Mouse (Mus musculus): Measurements from ENCODE around the gene Srgap1. TPM values are rescaled to one million over a fixed set of nuclear protein-coding genes. Genes with fewer than 3 reads are reported as not detected.

Srgap1 gene
- polyA plus RNA-seq, 1 experiment from 2014 or later = 16.4 TPM

DNA sequence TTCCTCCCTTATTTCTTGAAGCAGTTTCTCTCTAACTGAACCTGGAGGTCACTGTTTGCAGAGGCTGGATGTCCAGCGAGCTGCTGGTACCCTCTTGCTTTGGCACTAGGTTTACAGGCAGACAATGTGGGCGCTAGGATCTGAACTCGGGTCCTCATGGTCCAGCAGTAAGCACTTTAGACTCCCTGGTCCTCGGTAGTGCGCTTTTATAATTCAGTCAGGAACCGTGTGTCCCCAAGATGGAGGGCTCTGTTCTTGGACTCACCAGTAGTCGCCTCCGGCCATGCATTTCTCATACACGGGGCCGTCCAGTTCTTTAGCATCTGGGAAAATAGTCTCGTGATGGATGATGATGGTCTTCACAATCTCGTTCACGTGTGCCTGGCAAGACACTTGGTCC lies 242.6 kb downstream of the Srgap1 start:
- no peak overlapping the region for H3K4me2 ChIP-seq
- H3K27me3 ChIP-seq = no peaks in the 10 kb centered on the region
- H3K9me3 ChIP-seq (replicated peaks) = no peaks in the 10 kb centered on the region
- no peak for ATAC-seq (replicated peaks; ENCODE audit: low FRiP score)
- no peak overlapping the region for H3K27ac ChIP-seq
- WGBS = 92% methylated on average over 13 of the region's 13 CpGs
- H3K9ac ChIP-seq = no peak overlapping the region
- no peak overlapping the region for H3K4me3 ChIP-seq (replicated peaks)
- H3K4me1 ChIP-seq = no peaks in the 10 kb centered on the region; the same call in 1 of the 2 replicates
- H3K36me3 ChIP-seq = peaks cover 42% of the 10 kb centered on the region

DNA sequence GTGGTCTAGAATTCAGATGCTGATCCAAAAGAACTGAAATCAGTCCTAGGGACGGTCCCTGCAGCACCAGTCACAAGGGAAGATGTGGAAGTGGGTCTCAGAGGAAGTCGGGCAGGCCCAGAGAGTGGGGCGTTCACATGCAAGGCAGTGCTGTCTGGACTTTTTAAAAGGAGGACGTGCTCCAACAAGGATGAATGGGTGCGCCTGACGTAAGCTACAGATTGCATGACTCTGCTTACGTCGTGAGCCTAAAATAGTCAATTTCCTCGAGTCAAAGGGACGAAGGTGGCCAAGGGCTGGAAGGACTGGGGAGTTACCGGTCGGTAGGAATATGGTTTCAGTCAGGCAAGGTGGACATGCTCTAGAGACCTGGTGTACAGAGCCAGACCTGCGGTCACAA lies 247.1 kb downstream of the Srgap1 start:
- H3K9ac ChIP-seq = no peak overlapping the region
- no peak overlapping the region for H3K4me2 ChIP-seq
- H3K9me3 ChIP-seq (replicated peaks) = no peaks in the 10 kb centered on the region
- no peak overlapping the region for H3K27ac ChIP-seq
- no peak overlapping the region for H3K4me3 ChIP-seq (replicated peaks)
- 0 out of 2 replicates have a peak, but pooled peaks cover 5% of the 10 kb centered on the region for H3K4me1 ChIP-seq
- no peak for ATAC-seq (replicated peaks; ENCODE audit: low FRiP score)
- H3K36me3 ChIP-seq = peaks cover 45% of the 10 kb centered on the region
- no peaks in the 10 kb centered on the region for H3K27me3 ChIP-seq
- 94% methylated on average over 13 of the region's 13 CpGs for WGBS

DNA sequence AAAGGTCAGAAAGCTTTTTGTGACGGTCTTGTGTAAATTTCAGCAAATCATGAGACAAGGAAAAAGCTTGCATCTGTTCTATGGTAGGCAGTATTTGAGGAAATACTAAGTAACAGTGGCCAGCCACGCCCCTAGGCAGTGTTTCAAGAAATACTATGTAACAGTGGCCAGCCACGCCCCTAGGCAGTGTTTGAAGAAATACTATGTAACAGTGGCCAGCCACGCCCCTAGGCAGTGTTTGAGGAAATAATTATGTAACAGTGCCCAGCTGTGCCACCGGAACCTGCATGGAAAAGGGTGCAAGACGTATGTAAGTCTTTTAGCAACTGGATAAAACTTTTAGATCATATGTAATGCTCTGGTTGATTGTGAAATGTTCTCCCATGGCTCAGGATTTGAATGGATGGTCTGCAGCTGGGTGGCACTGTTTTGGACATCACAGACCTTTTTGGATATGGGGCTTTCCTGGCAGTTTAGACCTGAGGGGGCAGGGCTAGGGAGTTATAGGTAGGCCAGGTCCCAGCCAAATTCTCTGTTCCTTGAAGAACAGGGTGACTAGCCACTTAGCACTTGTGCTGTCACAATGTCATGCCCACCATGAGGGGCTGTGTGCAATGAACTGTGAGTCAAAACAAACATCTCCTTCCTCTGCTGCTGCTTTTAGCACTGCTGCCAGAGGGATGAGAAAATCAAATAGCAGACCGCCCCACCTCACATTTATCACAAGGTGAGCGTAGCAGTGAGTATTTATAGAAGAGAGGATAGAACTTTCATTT lies 250.9 kb downstream of the Srgap1 start:
- no peak overlapping the region for H3K27ac ChIP-seq

DNA sequence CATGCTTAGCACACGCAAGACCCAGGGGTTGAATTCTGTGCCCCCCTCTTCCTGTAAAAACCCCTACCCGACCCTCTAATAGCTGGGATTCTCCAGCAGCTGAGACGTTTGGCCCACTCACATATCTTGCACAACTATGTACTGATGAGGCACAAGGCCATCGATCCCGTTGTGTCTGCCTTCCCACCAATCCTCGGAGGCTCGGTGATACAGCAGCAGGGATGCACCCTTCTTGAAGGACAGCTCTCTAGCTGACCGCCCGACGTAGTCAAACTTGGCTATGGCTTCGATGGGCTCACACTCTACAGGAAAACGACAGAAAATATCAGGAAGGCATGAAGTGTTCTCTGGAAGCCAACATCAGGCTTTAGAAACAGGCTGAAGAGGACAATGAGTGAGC lies 252.6 kb downstream of the Srgap1 start:
- no peak overlapping the region for H3K27ac ChIP-seq
- 92% methylated on average over 12 of the region's 12 CpGs for WGBS
- H3K4me3 ChIP-seq (replicated peaks) = no peak overlapping the region
- no peaks in the 10 kb centered on the region for H3K27me3 ChIP-seq
- no peaks in the 10 kb centered on the region for H3K9me3 ChIP-seq (replicated peaks)
- H3K4me2 ChIP-seq = no peak overlapping the region
- no peak for ATAC-seq (replicated peaks; ENCODE audit: low FRiP score)
- peaks cover 27% of the 10 kb centered on the region for H3K36me3 ChIP-seq
- H3K9ac ChIP-seq = no peak overlapping the region
- 0 out of 2 replicates have a peak, but pooled peaks cover 5% of the 10 kb centered on the region for H3K4me1 ChIP-seq

More for the DNA sequence above, 250.9 kb downstream of the Srgap1 start:
- H3K4me2 ChIP-seq = no peak overlapping the region
- WGBS = 72% methylated on average over 8 of the region's 8 CpGs
- H3K36me3 ChIP-seq = peaks cover 38% of the 10 kb centered on the region
- H3K4me1 ChIP-seq = 0 out of 2 replicates have a peak, but pooled peaks cover 5% of the 10 kb centered on the region
- no peaks in the 10 kb centered on the region for H3K27me3 ChIP-seq
- no peak for ATAC-seq (replicated peaks; ENCODE audit: low FRiP score)
- H3K9ac ChIP-seq = no peak overlapping the region
- H3K4me3 ChIP-seq (replicated peaks) = no peak overlapping the region
- H3K9me3 ChIP-seq (replicated peaks) = no peaks in the 10 kb centered on the region

DNA sequence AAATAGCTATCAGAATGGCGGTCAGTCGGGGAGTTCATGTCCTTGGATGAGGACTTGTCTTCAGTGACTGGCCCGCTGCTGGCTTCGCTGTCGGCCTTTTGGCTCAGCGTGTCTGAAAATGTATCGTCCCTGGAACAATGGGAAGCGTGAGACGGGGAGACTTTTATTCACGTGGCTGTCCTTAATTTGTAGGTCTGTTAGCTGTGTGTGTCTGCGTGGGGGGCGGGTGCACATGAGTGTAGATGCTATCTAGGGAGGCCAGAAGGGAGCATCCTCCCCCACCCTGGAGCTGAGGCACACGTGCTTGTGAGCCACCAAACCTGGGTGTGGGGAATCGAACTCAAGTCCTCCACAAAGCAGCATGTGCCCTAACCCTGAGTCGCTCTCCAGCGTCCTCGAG lies 254.5 kb downstream of the Srgap1 start:
- Histone ChIP-seq H3K4me1 (0 out of 2 replicates have a peak, but pooled peaks cover 5% of the 10 kb centered on the region), H3K4me2 (no peak overlapping the region), H3K36me3 (peaks cover 36% of the 10 kb centered on the region), H3K9me3 (replicated peaks) (no peaks in the 10 kb centered on the region), H3K9ac (no peak overlapping the region), H3K27ac (no peak overlapping the region), H3K27me3 (no peaks in the 10 kb centered on the region), H3K4me3 (replicated peaks) (no peak overlapping the region)
- ATAC-seq (replicated peaks; ENCODE audit: low FRiP score) = no peak
- 91% methylated on average over 17 of the region's 17 CpGs for whole genome bisulfite sequencing

DNA sequence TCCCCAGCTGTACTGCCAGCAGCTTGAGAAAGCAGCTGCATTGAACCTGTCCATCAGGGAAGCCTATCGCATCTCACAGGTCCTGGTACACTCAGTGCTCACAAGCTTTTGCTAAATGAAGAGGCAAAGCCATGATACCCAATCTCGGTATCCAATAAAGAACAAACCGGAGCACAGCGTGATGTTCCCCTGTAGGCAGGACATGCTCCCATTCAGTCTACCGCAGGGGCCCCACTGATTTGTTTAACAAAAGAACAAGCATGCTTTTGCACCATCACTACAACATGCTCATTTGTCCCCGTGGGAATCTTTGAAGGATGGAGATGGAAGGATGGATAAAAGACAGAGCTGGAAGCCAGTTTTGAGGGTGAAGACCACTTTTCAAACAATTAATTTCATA lies 257.0 kb downstream of the Srgap1 start:
- Histone ChIP-seq H3K9ac (no peak overlapping the region), H3K4me3 (replicated peaks) (no peak overlapping the region)
- WGBS = 78% methylated on average over 6 of the region's 6 CpGs

DNA sequence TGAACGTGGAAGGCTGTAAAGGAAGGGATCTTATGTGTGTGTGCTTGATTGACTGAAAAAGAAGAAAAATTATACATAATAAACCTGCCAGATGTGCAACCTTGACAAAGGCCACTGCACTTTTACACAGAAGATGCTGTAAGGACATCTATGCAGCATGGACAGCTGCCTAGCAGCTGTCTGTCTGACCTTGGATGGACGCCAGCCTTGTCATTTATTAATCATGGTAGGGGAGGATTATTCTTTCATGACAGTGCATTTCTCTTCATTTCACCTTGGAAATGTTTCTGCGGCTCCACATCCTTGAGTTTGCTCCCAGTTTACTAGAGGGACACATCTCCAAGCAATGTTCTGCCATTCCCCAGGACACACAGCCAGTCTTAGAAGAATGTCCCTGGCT lies 258.6 kb downstream of the Srgap1 start:
- ATAC-seq (replicated peaks; ENCODE audit: low FRiP score) = no peak

More for the DNA sequence above, 257.0 kb downstream of the Srgap1 start:
- H3K9me3 ChIP-seq (replicated peaks) = no peaks in the 10 kb centered on the region
- H3K36me3 ChIP-seq = peaks cover 48% of the 10 kb centered on the region
- no peaks in the 10 kb centered on the region for H3K27me3 ChIP-seq
- no peak overlapping the region for H3K27ac ChIP-seq
- H3K4me1 ChIP-seq = no peaks in the 10 kb centered on the region
- ATAC-seq (replicated peaks; ENCODE audit: low FRiP score) = no peak
- H3K4me2 ChIP-seq = no peak overlapping the region

DNA sequence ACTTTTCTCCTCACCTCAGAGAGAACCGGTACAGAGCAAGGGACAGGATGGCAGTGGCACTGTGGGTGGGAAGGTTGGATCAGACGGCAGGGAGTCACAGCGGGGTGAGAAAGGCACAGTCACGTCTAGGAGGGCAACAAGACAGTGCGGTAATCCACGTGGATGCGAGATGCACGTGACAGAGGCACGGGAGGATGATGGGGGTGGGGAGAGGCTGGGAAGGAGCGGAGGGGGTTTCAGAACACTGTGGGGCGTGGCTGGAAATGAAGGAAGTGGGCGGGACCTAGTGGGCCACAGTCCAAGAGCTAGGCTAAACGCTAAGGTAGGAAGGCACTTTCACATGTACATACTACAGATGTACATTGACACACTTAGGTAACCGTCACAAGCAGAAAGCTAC lies 266.0 kb downstream of the Srgap1 start:
- Histone ChIP-seq H3K4me2 (peak overlapping the region; percentile 32; the same call in 1 of the 2 replicates), H3K27me3 (no peaks in the 10 kb centered on the region), H3K4me1 (peaks cover 4% of the 10 kb centered on the region; the same call in 1 of the 2 replicates), H3K36me3 (peaks cover 34% of the 10 kb centered on the region), H3K4me3 (replicated peaks) (no peak overlapping the region), H3K9me3 (replicated peaks) (no peaks in the 10 kb centered on the region), H3K9ac (no peak overlapping the region), H3K27ac (no peak overlapping the region)
- 43% methylated on average over 14 of the region's 14 CpGs for WGBS
- ATAC-seq (replicated peaks; ENCODE audit: low FRiP score) = 0 out of 2 replicates have a peak, but pooled peaks have one; percentile 40

More for the DNA sequence above, 258.6 kb downstream of the Srgap1 start:
- Histone ChIP-seq H3K27me3 (no peaks in the 10 kb centered on the region), H3K4me3 (replicated peaks) (no peak overlapping the region), H3K4me1 (no peaks in the 10 kb centered on the region), H3K4me2 (no peak overlapping the region), H3K27ac (no peak overlapping the region), H3K36me3 (peaks cover 54% of the 10 kb centered on the region), H3K9me3 (replicated peaks) (no peaks in the 10 kb centered on the region), H3K9ac (no peak overlapping the region)
- 92% methylated on average over 3 of the region's 3 CpGs for WGBS

DNA sequence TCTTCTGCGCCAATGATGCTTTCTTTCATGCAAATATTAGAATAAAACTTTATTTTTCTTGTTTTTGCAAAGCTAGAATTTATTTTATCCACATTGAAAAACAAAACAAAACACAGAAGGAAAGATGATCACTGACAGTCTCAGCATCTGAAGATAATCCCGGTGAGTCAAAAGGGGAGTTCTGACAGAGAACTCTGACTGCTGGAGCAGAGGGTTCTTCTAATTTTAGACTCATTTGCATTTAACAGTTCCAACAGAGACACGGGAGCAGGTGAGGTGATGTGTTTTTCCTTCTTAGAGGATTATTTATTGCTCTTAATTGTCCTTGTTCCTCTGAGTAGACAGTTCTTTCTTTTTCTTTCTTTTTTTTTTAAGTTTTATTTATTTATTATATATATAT lies 271.1 kb downstream of the Srgap1 start:
- Histone ChIP-seq H3K4me3 (replicated peaks) (no peak overlapping the region), H3K4me1 (peaks cover 2% of the 10 kb centered on the region), H3K27ac (no peak overlapping the region), H3K27me3 (no peaks in the 10 kb centered on the region), H3K9me3 (replicated peaks) (no peaks in the 10 kb centered on the region), H3K4me2 (no peak overlapping the region), H3K9ac (no peak overlapping the region), H3K36me3 (no peaks in the 10 kb centered on the region)
- WGBS = 63% methylated on average over 3 of the region's 3 CpGs
- ATAC-seq (replicated peaks; ENCODE audit: low FRiP score) = no peak

DNA sequence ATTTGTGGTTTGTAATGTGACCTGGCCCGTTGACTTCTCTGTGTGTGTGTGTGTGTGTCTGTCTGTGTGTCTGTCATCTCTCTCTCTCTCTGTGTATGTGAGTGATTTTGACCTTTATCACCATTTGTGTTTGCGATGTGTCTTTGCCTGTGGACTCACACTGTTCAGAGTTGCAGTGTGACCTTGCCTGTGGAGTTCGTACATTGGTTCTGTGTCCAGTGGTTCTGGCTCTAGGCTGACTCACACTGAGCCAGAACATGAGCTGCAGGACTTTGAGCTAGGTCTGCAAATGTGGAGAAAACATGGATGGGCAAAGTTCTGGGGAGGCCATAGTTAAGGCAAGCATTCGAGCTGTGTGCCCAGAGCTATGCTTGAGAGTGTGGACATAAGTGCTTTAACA lies 273.3 kb downstream of the Srgap1 start:
- ATAC-seq (replicated peaks; ENCODE audit: low FRiP score) = no peak
- WGBS = 76% methylated on average over 4 of the region's 4 CpGs

DNA sequence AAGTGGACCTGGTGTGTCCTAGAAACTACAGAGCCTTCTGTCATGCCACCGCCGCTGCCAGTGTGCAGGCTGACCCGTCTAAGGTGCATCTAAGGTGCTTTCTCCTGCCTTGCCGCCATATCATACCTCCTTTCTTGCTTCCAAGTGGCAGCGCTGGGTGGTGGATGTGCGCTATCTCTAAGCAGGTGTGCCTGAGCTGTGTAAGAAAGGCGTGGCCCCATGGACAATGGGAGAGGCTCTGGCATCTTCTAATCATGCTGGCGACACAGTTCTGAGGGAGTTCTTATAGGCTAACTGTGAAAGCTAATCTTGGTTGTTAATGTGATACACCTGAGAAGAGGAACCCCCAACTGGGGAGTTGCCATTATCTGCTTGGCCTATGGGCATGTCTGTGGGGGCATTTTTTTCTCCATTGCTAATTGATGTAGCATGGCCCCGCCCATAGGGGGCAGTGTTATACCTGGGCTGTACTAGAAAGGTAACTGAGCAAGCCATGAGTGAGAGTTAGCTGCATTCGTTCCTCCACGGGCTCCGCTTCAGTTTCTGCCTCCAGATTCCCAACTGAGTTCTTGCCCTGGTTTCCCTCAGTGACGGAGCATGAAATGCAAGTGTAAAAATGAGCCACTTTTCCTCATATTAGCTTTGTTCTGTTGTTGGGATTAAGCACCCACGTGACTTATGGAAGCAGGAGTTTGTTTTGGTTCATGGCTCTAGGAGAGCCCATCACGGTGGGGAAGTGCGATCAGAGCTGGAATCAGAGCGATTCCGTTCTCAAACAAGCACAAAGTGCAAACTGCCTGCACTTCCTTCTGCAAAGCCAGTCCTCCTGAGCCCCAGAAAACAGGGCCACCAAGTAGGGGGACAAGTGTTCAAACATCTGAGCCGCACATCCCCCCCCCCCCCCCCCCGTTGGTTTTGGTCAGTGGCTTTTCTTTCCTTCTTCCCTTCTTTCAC lies 276.2 kb downstream of the Srgap1 start:
- Histone ChIP-seq H3K4me3 (replicated peaks) (peak overlapping the region; percentile 20; the same call in 1 of the 2 replicates), H3K27me3 (no peaks in the 10 kb centered on the region), H3K4me1 (peaks cover 5% of the 10 kb centered on the region; the same call in 1 of the 2 replicates), H3K9me3 (replicated peaks) (no peaks in the 10 kb centered on the region), H3K27ac (no peak overlapping the region), H3K36me3 (no peaks in the 10 kb centered on the region), H3K4me2 (peak overlapping the region; percentile 49), H3K9ac (no peak overlapping the region)
- WGBS = 52% methylated on average over 20 of the region's 20 CpGs
- ATAC-seq (replicated peaks; ENCODE audit: low FRiP score) = peak; percentile 56; the same call in 1 of the 2 replicates

More for the DNA sequence above, 273.3 kb downstream of the Srgap1 start:
- H3K4me3 ChIP-seq (replicated peaks) = no peak overlapping the region
- peaks cover 5% of the 10 kb centered on the region; the same call in 1 of the 2 replicates for H3K4me1 ChIP-seq
- no peak overlapping the region for H3K27ac ChIP-seq
- H3K27me3 ChIP-seq = no peaks in the 10 kb centered on the region
- H3K9ac ChIP-seq = no peak overlapping the region
- no peaks in the 10 kb centered on the region for H3K36me3 ChIP-seq
- H3K4me2 ChIP-seq = no peak overlapping the region
- no peaks in the 10 kb centered on the region for H3K9me3 ChIP-seq (replicated peaks)

DNA sequence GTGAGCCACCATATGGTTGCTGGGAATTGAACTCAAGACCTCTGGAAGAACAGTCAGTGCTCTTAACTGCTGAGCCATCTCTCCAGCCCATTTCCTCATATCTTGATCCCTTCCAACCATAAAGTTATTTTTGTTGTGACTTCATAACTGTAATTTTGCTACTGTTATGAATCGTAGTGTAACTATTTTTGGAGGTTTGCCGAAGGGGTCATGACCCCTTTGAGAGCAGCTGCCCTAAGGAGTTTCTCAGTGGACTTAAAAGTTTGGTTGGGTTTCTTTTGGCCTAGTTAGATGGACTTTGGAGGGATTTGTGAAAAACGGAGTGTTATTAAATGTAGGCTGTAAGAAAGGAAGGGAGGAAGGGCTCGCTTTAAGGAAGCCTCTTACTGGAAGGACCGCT lies 277.4 kb downstream of the Srgap1 start:
- 80% methylated on average over 5 of the region's 5 CpGs for WGBS

More for the DNA sequence above, 277.4 kb downstream of the Srgap1 start:
- Histone ChIP-seq H3K27ac (no peak overlapping the region), H3K9me3 (replicated peaks) (no peaks in the 10 kb centered on the region), H3K27me3 (no peaks in the 10 kb centered on the region), H3K9ac (no peak overlapping the region), H3K4me1 (peaks cover 5% of the 10 kb centered on the region; the same call in 1 of the 2 replicates), H3K4me2 (no peak overlapping the region), H3K4me3 (replicated peaks) (no peak overlapping the region), H3K36me3 (no peaks in the 10 kb centered on the region)
- no peak for ATAC-seq (replicated peaks; ENCODE audit: low FRiP score)
